Comparison of ENCODE assay signal across 27 mouse cellular contexts in genomic region chr5:8088147-8088546, GRCm38 (mm10). TPM values are rescaled to one million over a fixed set of nuclear protein-coding genes. Genes with fewer than 3 reads are reported as not detected.
DNase-seq lines count a peak whose midpoint lies in the region; ATAC-seq and TF ChIP-seq lines count a peak whose summit lies in the region.
"Had no signal": no experiment of that assay in that cellular context is flagged by ENCODE, and none has a peak within 500 bp of the region (broad histone marks: within the 10 kb centered on the region; RNA-seq: fewer than 3 reads in every experiment).

No protein-coding gene starts in this region.

- no peak for TF ChIP-seq CTCF in cerebellum, adult 2 months (IDR thresholded peaks at IDR 0.05; ENCODE audit: borderline replicate concordance, insufficient read depth, low read depth, low read length)

- no peak for ATAC-seq in limb, embryonic 15.5 days (ENCODE audit: insufficient number of reproducible peaks, low FRiP score, low TSS enrichment, low read depth)
- ATAC-seq: forebrain, embryonic 14.5 days; forebrain, postnatal 0 days; hindbrain, postnatal 0 days; inflammation-experienced regulatory T-cells, adult 6 months; intestine, embryonic 16.5 days; Patski had no signal

- DNase-seq in cerebellum, adult 2 months: no peak
- no peak for DNase-seq in cerebellum, adult 18-20 months
- no peak for DNase-seq in limb, embryonic 10.5 days (ENCODE audit: low spot score)
- peak; percentile 11 for DNase-seq in 3T3-L1 (ENCODE audit: low read depth, low spot score)
- DNase-seq in Muller cell, postnatal 12 days (ENCODE audit: inconsistent ontology term): peak; percentile 14
- DNase-seq in right cerebral cortex, adult 18-20 months: no peak
- no peak for DNase-seq in adrenal gland, adult 18-20 months (ENCODE audit: low spot score in 2 of 2)
- DNase-seq: adrenal gland, adult 2 months; adrenal gland, postnatal 14 days; B cell, adult 2 months; cerebellum, adult 11-12 months; cerebellum, adult 9-11 months; forebrain, postnatal 0 days; gastrocnemius, postnatal 10 days; gastrocnemius, postnatal 36 days; heart, postnatal 10 days; heart, postnatal 36 days had no signal

- no peak for TF ChIP-seq POLR2A in cerebellum, adult 2 months (IDR thresholded peaks at IDR 0.05; ENCODE audit: borderline replicate concordance, insufficient read depth, low read length)

- no peak overlapping the region for H3K9ac ChIP-seq in limb, embryonic 15.5 days
- H3K9ac ChIP-seq: embryonic facial prominence, embryonic 12.5 days; embryonic facial prominence, embryonic 15.5 days; forebrain, postnatal 0 days; hindbrain, embryonic 14.5 days had no signal

- no peak overlapping the region for H3K4me3 ChIP-seq in cerebellum, adult 2 months (replicated peaks; ENCODE audit: insufficient read depth, low read depth, low read length)
- H3K4me3 ChIP-seq in limb, embryonic 15.5 days: no peak overlapping the region
- no peak overlapping the region for H3K4me3 ChIP-seq in limb, embryonic 10.5 days
- H3K4me3 ChIP-seq: embryonic facial prominence, embryonic 12.5 days; embryonic facial prominence, embryonic 15.5 days had no signal

- H3K27me3 ChIP-seq in cerebellum, adult 2 months (ENCODE audit: control insufficient read depth, insufficient read depth, low read length): no peaks in the 10 kb centered on the region
- no peaks in the 10 kb centered on the region for H3K27me3 ChIP-seq in limb, embryonic 15.5 days
- no peaks in the 10 kb centered on the region for H3K27me3 ChIP-seq in limb, embryonic 10.5 days (ENCODE audit: low read depth, poor library complexity, severe bottlenecking)
- H3K27me3 ChIP-seq: embryonic facial prominence, embryonic 12.5 days; embryonic facial prominence, embryonic 15.5 days had no signal

- H3K9me3 ChIP-seq in limb, embryonic 15.5 days: no peaks in the 10 kb centered on the region
- no peaks in the 10 kb centered on the region for H3K9me3 ChIP-seq in limb, embryonic 10.5 days (replicated peaks)
- H3K9me3 ChIP-seq: embryonic facial prominence, embryonic 12.5 days; embryonic facial prominence, embryonic 15.5 days had no signal

- WGBS in cerebellum, adult 2 months: 41% methylated on average over 3 of the region's 3 CpGs
- WGBS in limb, embryonic 15.5 days: 70% methylated on average over 3 of the region's 3 CpGs
- WGBS in limb, embryonic 10.5 days: 84% methylated on average over 3 of the region's 3 CpGs

- H3K4me2 ChIP-seq in limb, embryonic 15.5 days: no peak overlapping the region
- H3K4me2 ChIP-seq: embryonic facial prominence, embryonic 12.5 days; embryonic facial prominence, embryonic 15.5 days; heart, embryonic 11.5 days; hindbrain, embryonic 14.5 days had no signal

- no peaks in the 10 kb centered on the region for H3K36me3 ChIP-seq in limb, embryonic 15.5 days
- H3K36me3 ChIP-seq in limb, embryonic 10.5 days: no peaks in the 10 kb centered on the region
- H3K36me3 ChIP-seq: embryonic facial prominence, embryonic 12.5 days had no signal

- peak overlapping the region; percentile 71; the same call in 1 of the 2 replicates for H3K27ac ChIP-seq in cerebellum, adult 2 months (ENCODE audit: insufficient read depth, low read length)
- H3K27ac ChIP-seq in limb, embryonic 15.5 days: 0 out of 2 replicates have a peak overlapping the region, but pooled peaks have one; percentile 17
- H3K27ac ChIP-seq in limb, embryonic 10.5 days: no peak overlapping the region
- H3K27ac ChIP-seq: embryonic facial prominence, embryonic 12.5 days; embryonic facial prominence, embryonic 15.5 days; hindbrain, embryonic 14.5 days; hindbrain, postnatal 0 days had no signal

- peaks cover 10% of the 10 kb centered on the region; the same call in 1 of the 2 replicates for H3K4me1 ChIP-seq in cerebellum, adult 2 months (ENCODE audit: control insufficient read depth, insufficient read depth, low read length)
- H3K4me1 ChIP-seq in limb, embryonic 15.5 days: no peaks in the 10 kb centered on the region
- no peaks in the 10 kb centered on the region for H3K4me1 ChIP-seq in limb, embryonic 10.5 days
- H3K4me1 ChIP-seq: embryonic facial prominence, embryonic 12.5 days; embryonic facial prominence, embryonic 15.5 days had no signal

RNA-seq across cellular contexts. Expression of gene Sri, which starts 42.3 kb away (rescaled TPM):
- 167 and 177 TPM in 2 replicates for polyA plus RNA-seq in cerebellum, adult 2 months (2012; rRNA removed)
- 275 and 294 TPM in 2 replicates for polyA plus RNA-seq in limb, embryonic 15.5 days (2015; fragmentation: Nextera tagmentation; extraction: Ambion mirVana)
- 176 and 206 TPM in 2 replicates for polyA plus RNA-seq in limb, embryonic 10.5 days (2016; fragmentation: Nextera tagmentation; extraction: Ambion mirVana)
- 10 to 100 TPM; 88.9 to 97.1 TPM for total RNA-seq in adrenal gland, adult 18-20 months (2021)

Comparison
In these comparisons a context has a peak if more than half of its experiments do, and no peak if none do; other contexts are left out.
1. DNase-seq: peak in 3T3-L1 (single experiment) and Muller cell, postnatal 12 days (single experiment); none in cerebellum, adult 2 months (0 of 2), cerebellum, adult 18-20 months (0 of 2), limb, embryonic 10.5 days (single experiment), right cerebral cortex, adult 18-20 months (single experiment) and adrenal gland, adult 18-20 months (0 of 2).